Mouse (Mus musculus) gastrocnemius, postnatal 14 days (tissue): ENCODE results near the gene Lman1l. TPM values are rescaled to one million over a fixed set of nuclear protein-coding genes. Genes with fewer than 3 reads are reported as not detected.

Experiments
- DNase-seq: peaks from one replicate; pipeline ENCODE4 v3.0.0; 2021; ENCODE audit warnings: mixed read lengths
- intact Hi-C: fragments of 180-260 bp; cut with DNase I; formaldehyde crosslinking; loops from one replicate; pipeline ENCODE4 v1.15.1; 2025; ENCODE audit warnings: low total_unique reads
- total RNA-seq, 2 experiments: library from RNA; stranded (reverse); gene quantifications; 2 replicates each; pipeline ENCODE4 v1.2.3; 2021

Gene Lman1l
- total RNA-seq, 2 experiments from 2014 or later = not detected

DNA sequence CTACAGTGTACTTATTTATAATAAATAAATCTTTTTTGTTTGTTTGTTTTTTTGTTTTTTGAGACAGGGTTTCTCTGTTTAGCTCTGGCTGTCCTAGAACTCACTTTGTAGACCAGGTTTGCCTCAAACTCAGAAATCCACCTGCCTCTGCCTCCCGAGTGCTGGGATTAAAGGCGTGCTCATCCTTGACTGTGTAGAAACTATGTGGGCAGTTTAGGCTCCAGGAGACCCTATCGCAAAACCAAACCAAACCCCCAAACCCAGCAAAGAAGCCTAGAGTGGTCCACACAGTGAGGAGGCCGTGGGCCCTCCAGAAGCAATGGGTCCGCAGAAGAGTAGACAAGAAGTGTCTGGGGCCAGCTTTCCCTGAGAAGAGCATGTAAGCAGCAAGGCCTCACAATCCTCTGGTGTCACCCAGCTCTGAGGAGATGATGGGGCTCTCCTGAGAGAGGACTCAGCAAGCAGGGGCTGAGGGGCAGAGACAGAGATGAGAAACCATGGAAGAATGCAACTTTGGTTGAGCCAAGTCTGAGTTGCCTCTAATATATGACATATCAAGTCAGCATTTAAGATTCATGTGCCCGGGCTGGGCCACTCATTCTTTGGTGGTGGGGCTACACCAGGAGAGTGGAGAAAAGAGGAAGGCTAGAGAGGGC, 29.7 kb upstream of the Lman1l start:
- intact Hi-C loops = loop anchor here (5.0 to 10.0 kb wide), 3 partner anchors 33 to 165 kb away; partner anchors contain the start of gene Fam219b
- no peak for DNase-seq

DNA sequence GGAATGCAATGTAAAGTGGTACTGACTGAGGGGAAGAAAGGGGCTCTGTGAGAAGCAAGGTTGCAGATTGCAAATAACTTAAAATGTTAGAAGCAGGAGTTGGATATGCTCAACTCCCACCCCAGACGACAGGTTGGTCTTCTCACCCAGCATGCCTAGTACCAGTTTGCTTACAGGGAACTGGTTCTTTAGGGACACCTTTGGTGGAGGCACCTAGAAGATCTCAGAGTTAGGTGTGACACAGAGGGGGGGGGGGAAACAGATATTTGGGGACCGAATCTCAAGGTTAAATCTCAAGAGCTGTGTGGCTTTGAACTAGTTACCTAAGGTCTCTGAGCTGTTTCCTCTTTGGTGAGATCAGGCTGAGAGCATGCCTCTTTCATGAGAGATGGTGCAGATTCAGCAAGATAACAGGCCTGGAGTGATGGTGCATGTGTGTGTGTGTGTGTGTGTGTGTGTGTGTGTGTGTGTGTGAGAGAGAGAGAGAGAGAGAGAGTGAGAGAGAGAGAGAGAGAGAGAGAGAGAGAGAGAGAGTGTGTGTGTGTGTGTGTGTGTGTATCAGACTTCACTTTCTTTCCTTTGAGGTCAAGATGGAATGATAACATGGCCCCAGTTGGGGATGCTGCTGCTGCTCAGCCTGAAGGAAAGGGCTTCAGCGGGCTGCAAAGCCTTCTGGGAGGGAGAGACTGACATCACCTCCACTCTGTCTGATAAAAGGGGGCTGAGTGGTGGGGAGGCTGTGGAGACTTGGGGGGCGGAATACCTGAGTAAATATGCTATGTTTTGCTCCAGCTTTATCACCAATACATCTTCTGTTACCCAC, 26.9 kb upstream of the Lman1l start:
- intact Hi-C loops = no loop called here
- DNase-seq = no peak

DNA sequence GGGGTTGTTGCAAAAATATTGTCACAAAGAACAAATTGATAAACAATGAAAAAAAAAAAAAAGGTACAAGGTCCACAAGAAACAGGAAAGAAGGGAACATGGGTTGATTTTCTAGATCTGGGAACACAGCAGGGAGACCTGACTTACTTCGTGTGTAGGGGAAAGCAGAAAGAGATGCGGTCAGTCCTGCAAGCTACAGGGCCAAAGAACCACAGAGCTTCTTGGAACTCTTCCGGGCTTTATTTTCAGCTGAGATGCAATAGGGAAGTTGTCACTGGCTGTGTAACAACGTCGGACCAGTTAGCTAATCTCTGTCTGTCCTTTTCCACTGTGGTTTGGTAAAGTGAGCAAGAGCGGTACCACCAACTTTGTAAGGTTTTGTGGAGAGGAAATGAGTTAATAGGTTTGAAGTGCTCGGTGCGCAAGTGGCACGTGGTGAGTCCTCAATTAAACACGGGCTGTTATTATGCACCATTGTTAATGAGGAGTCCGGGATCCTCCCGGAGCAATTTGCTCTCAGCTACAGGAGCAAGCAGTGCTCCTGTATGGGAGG, 26.1 kb upstream of the Lman1l start:
- intact Hi-C loops = no loop called here
- DNase-seq = no peak

DNA sequence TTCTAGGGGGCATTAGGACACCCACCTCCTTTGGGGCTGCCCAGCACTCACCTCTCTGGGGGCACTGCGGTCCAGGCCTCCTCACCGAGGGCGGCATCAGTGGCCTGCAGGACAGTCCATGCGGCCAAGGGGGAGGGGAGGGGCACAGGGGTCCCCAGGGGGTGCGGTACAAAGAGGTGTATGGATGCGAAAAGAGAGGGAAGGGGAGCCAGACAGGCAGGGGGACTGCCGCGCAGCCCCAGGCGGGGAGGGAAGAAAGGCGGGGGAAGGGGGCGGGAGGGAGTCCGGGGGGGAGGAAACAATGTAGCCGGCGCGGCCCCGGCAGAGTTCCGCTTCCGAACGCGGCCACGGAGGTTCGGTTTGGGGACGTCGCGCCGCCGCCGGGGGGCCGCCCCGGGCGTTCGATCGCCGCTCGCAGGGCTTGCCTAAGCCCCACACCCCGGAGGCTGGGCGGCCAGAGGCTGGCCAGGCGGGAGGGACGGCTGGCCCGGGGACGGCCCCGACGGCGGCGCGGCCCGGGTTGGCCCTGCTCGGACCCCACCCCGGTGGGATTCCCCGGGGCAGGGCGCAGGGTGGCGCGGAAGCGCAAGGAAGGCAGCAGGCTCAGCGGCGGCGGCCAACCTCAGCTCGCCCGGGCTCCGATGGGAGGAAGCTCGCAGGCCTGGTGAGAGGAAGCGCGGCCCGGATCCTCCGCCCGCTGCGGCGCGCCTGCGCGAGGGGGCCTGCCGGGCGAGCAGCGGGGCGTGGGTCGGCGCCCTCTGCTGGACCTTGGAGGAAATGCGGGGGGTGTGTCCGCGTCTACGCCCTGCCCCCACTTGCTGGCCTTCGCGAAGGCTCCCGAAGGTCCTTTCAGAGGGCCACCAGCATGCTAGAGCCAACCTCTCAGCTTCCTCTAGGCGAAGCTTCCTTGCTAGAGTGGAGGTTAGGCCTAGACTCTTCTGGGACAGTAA, 24.6 kb upstream of the Lman1l start:
- intact Hi-C loops = loop anchor here (2.0 to 5.0 kb wide), 2 partner anchors 16 to 53 kb away; no protein-coding TSS in a partner anchor
- peak; percentile 94 for DNase-seq

DNA sequence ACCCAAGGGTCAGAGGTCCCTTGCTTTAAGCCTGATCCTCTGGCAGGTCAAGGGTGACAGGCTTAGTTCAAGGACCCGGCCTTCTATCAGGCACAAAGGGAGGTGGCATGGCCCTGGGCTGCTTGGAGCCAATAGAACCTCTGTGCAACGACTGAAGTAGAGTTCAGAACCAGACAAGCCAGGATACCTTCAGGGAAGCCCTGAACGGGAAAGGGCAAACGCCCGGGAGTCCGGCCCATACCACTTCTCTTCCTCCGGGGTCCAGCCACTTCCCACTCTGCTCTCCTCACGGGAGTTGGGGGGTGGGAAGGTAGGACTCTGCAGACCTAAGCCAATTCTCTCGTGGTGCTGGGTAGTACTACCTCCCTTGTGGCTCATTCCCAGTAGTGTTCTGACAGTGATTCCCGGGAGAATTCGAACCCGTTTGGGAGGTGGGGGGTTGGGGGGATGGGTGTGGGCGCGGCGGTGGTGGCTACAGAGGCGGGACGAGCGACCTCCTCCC, 23.9 kb upstream of the Lman1l start:
- no peak for DNase-seq
- intact Hi-C loops = loop anchor here (2.0 to 5.0 kb wide), 2 partner anchors 16 to 52 kb away; no protein-coding TSS in a partner anchor

DNA sequence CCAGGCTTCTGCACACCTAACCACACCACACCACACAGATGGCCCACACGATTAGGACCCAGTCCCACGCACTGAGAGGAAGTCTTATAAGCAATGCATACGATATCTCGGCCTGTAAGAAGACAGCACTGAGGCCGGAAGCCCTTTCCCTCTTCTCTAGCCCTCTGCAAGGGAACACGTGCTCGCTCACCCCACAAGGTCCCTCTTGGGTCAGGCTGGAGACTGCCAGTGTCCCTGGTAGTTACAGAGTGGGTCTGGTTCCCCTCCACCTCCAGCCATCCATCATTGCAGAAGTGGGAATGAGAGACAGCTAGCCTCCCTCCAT, 23.2 kb upstream of the Lman1l start:
- intact Hi-C loops = loop anchor here (2.0 to 5.0 kb wide), 2 partner anchors 15 to 52 kb away; no protein-coding TSS in a partner anchor

DNA sequence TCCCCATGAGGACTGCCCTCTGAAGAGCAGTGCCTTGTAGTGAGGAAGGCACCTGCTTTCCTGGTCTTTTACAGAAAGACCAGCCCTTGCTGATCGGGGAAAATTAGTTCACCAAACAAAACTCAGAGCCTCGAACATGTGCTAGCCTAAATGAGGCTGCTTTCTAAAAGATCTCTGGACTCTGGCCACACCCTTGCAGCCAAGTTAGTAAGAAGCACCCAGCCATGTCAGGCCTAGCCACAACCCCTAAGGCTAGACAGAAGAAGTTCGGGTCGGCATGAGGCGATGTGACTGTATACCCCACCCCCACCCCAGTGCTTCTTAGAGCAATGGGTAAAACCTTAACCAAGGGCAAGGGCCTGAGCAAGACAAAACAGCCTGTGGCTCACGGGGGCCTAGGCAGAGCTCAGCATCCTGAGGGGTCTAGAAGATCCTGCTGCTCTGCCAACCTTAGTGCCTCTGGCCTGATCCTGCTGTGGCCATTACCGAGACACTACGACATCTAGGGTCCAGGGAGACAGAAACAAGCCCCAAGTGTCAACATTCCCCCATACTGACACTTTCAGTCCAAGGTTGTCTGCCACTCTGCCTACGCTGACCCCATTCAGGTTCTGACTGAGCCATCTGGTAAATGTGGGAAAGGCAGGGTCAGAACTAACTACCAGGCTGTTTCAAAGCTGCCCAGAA, 22.7 kb upstream of the Lman1l start:
- intact Hi-C loops = loop anchor here (5.0 kb wide), 1 partner anchor 51 kb away; no protein-coding TSS in a partner anchor
- no peak for DNase-seq

More for the DNA sequence above, 23.2 kb upstream of the Lman1l start:
- no peak for DNase-seq

DNA sequence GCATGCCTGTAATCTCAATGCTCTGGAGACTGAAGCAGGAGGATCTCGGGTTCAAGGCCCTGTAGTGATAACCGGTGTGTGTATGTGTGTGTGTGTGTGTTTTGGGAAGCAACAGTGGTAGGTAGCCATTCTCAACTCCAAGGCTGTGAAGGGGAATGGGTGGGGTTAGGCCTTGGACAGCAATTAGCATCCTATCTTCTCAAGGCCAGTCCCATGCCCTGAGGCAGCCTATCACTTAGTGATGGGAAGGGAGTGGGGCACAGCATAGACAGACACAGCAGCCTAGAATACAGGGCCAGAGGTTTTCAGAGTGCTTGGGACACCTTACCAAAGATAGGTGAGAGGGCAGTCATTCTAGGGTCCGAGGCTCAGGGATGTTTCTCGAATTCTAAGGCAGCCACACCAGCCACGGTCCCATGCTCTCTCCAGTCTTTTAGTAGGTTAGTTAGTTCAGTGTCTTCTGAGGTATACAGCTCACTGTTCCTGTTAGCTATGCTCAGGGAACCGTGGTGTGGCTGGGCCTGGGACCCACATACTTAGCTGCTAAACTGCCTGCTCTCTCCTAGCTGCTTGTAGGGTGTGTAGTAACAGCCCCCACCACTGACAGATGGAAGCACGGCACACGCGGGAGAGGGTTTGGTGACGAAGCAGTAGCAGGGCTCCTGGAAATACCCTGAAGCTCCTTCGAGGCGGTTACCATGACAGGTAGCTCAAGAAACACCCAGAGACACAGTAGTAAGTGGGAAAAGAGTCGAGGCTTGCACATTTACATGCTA, 21.4 kb upstream of the Lman1l start:
- DNase-seq = no peak
- intact Hi-C loops = loop anchor here (5.0 kb wide), 1 partner anchor 50 kb away; no protein-coding TSS in a partner anchor

DNA sequence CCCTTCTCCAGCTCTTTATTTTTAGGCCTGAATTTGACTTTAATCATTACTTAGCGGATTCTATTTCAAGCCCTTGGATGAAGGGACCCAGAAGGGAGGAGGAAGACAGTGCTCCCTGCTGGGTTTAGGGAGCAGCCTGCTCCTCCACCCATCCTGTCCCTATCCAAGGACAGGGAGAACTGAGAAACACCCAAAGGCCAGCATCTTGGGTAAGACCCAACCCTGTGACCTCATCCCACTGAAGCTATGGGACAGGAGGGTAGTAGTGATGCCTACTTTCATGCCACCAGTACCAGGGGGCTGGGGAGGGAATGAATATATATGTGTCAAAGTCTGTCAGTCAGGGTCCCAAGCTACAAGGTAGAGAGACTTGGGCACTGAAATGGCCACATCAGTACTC, 20.4 kb upstream of the Lman1l start:
- no peak for DNase-seq
- intact Hi-C loops = loop anchor here (5.0 kb wide), 1 partner anchor 49 kb away; no protein-coding TSS in a partner anchor

DNA sequence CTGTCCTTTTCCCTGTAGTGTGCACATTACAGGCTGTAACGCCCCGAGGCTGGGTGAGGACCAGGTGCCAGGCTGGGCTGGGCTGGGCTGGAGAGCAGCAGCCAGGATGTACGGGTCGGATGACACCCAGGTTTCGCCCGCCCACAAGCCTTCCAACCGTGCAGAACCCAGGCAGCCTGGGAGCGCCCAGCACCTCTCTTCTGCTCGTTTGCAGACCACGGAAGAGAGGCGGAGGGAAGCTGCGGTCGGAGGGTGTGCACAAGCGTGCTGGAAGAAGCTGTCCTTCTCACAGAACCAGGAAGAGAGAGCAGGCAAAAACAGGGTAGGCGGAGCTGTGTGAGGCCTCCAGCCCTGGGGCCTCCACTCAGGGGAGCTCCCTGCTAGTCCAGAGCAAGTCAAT, 19.8 kb upstream of the Lman1l start:
- intact Hi-C loops = loop anchor here (5.0 kb wide), 1 partner anchor 48 kb away; no protein-coding TSS in a partner anchor

DNA sequence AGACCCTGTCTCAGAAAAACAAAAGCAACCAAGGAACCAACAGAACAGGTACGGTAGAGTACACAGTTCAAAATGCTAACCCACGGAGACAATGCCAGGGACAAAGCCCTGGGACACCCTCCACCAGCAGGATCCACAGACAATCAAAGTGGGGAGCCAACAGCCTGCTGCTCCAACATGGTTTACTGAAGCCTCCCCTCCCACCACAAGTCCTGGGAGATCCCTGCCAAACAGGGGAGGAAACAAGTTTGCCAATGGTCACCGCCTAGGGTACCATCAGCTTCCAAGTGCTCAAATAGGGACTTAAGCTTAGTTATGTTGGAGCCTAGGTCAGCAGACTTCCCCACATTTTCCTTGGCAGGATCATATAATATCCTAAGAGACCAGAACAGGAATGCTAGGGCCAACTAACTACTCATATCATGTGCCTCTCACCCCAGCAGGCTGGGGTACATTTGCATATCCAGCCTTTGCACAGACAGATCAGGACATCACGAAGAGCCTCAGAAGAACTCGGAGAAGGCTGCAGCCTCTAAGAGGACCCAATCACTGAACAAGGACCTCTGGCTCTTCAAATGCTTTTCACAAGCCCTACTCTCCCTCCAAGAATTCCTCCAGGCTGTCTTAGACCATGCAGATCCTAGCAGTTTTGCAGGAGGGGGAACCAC, 19.2 kb upstream of the Lman1l start:
- intact Hi-C loops = loop anchor here (5.0 kb wide), 1 partner anchor 47 kb away; no protein-coding TSS in a partner anchor
- no peak for DNase-seq

More for the DNA sequence above, 19.8 kb upstream of the Lman1l start:
- DNase-seq = peak; percentile 66

DNA sequence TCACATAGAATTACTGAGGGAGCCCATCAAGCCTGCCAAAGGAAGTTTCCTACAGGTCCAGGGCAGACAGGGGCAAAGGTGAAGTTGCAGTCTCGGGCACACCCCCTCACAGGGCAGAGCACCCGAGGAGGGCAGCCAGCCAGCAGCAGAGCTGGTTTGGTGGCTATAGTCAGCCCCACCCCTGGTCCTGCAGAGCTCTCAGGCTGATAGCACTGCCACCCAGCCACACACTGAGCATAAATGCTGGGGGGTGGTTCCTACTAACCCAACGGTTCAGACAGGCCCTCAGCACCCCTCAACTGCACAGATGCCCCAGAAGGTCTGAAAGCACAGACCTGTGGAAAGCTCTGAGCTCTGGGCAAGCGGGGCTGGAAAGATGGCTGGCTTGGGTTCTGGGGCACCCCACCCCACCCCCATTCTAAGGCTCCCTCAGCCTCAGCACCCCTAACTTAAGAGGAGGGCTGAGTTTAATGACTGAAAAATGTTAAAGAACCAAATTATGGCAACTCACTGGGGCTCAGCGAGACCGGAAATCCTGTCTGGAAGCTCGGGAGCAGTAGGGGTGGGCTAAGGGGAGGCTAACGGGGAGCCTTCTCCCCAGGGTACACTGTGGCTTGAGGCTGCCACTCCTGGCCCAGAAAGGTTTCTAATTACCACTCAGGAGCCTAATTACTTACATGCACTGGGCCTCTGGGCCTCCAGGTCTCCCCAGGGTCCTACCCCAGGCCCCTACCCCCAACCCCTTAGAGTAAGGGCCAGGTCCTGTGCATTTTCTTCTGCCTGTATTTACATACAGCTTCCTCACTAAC, 18.3 kb upstream of the Lman1l start:
- intact Hi-C loops = no loop called here
- DNase-seq = no peak

DNA sequence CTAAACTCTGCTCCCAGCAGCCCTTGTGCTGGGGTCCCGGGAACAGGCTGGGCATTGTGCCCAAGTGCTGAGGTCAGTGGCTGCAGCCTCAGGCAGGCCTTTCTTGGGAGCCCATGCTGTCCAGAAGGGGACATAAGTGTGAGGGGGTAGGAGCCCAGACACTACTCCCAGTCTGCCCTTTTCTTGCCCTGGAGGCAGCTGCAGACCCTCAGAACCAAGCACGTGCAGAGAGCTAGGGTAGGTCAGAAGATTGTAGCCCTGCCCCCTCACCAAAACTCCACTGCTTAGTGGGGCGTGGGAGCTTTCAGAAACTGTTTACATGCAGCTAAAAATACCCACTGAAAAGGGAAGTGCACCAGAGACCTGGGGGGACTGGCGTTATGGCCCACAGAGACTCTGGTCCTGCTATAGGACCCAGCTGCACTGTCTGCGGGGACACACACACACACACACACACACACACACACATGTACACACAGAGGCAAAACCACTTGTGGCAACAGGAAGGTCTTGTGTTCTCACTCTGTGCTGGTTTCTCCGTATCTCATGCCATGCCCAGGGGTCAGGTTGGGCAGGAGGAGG, 17.3 kb upstream of the Lman1l start:
- intact Hi-C loops = no loop called here
- peak; percentile 79 for DNase-seq

DNA sequence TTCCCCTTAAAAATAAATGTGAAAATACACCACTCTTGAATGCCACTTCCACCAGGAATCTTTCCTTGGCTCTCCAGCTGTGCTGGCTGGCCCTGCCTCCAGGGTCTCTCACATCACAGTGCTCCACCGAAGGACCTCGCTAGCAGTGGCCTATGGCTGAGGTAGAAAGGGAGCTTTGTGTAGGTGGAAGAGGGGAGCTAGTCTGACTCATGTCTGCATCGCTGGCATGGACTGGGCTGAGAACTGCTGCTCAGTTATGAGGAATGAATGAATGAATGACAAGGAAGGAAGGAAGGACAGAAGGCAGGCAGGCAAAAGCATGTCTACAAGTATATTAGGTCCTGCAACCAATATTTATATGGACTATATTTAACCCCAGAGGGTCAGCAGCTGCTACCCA, 16.7 kb upstream of the Lman1l start:
- intact Hi-C loops = no loop called here
- no peak for DNase-seq

DNA sequence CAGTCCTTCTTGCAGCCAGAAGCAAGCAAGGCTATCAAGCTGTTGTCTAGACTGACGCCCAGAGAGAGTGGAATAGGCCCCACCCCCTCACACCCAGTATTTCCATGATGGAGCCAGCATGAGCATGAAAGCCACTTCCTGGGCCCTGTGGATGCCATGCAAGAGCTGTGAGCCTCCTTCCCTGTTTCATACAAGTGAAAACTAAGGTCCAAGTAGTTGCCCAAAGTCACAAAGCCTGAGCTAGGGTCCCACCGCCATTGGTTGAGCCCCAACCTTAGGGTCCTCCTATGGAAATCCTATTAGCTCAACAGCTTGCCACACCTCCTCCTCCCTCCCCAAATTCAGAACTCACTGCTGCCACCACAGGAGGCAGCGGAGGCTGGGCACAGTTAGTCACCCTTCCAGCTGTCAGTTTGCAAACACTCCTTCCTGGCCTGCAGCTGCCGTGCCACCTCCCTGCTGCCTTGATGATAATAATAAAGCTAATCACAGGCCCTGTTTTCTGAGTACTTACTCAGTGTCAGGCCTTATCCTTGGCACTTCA, 13.0 kb upstream of the Lman1l start:
- intact Hi-C loops = no loop called here

More for the DNA sequence above, 13.0 kb upstream of the Lman1l start:
- DNase-seq = no peak
